Mouse (Mus musculus) kidney, adult 2 months (tissue): ENCODE measurements around the gene Inpp4a.

Source experiments
- CTCF ChIP-seq: fragments of 200-500 bp; conservative IDR thresholded peaks from 2 replicates; pipeline ENCODE4 v1.5.1; 2011; ENCODE audit warnings: low read depth, mild to moderate bottlenecking, control low read depth, low read length, moderate library complexity, mixed read lengths; ENCODE audit not compliant: insufficient read depth, insufficient read length
- POLR2A ChIP-seq: fragments of 200-500 bp; IDR thresholded peaks from one replicate; pipeline ENCODE4 v1.6.1; 2011; ENCODE audit warnings: low read depth, low read length, control low read depth

DNA sequence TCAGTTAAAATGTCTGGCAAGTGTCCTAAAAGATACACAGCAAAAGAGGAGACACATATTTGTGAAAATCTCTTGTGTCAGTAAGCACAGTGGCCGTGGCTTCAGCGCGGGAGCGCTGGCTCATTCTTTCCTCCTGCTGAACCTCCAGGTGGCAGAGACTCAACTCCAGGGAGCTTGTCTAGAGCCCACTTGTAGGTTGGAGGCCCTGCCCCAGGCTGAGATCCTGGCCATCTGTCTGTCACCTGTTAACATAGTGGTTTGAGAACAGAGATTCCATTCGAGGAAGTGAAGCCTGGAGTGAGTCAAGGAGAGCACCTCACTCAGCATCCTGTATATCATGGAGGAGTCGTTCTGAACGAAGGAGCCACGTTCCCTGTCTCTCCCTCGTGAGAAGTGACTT lies 37.6 kb downstream of the Inpp4a start:
- TF ChIP-seq POLR2A = no peak
- no peak for TF ChIP-seq CTCF
